Mouse (Mus musculus): ENCODE results near the gene Bcl6b.

Gene Bcl6b
- long read RNA-seq, experiment 1, partial matches to known transcripts = 1 of 3 reads
- long read RNA-seq, experiment 1, other reads (novel, unspliced or antisense) = 1 of 3 reads
- long read RNA-seq, experiment 2 = 0 reads

DNA sequence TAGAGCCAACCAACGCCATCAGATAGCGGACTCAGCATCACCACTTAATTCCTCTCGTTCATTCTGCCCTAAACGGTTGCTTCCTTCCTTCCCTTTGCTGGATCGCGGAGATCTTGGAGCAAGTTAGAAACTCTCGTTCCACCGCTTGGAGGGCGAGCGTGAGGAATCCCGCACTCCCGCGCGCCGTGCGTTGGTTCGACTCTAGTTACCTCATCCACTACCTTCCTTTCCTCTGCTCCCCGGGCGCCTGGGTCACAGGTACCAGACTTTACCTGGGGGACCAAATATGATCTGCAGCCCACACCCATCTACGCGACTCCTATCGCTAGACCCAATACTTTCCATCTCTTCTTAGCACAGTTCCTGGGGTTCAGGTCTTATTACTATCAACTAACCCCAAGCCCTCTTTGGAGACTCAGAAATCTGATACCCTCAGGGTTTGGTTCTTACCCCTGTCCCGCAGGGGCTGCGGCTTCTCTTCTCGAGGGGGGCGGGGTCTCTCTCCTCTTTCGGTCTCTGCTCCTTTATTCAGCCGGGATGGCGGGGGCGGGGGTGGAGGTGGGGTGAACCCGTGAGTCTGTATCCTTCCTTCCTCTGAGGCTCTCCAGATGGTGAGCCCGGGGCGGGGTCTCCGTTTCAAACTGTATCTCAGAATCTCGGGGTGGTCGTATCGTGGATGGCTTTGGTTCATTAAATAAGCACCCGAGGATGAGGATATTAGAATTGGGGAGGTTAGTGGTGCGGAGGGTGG, at the start of gene Bcl6b:
Gene Bcl6b, minus strand, starts transcription at position 539 of the 751 bp plus-strand sequence.
- intact Hi-C loops (cut with DNase I) = loop anchor here (2.0 kb wide), 1 partner anchor 79 kb away; no protein-coding TSS in a partner anchor

- intact Hi-C loops (cut with DNase I) = no loop called here
Measured at GRCm38 (mm10) chr11:70278961-70279360, 49.4 kb upstream of the Bcl6b start.

GRCm38 (mm10) chr11:70271641-70272040, 42.0 kb upstream of the Bcl6b start:
- intact Hi-C loops (cut with DNase I) = no loop called here

- intact Hi-C loops (cut with DNase I) = no loop called here
Measured at GRCm38 (mm10) chr11:70266405-70266804, 36.8 kb upstream of the Bcl6b start.

- intact Hi-C loops (cut with DNase I) = no loop called here
Measured at GRCm38 (mm10) chr11:70265819-70266218, 36.2 kb upstream of the Bcl6b start.

- intact Hi-C loops (cut with DNase I) = no loop called here
Measured at GRCm38 (mm10) chr11:70265252-70265651, 35.7 kb upstream of the Bcl6b start.

DNA sequence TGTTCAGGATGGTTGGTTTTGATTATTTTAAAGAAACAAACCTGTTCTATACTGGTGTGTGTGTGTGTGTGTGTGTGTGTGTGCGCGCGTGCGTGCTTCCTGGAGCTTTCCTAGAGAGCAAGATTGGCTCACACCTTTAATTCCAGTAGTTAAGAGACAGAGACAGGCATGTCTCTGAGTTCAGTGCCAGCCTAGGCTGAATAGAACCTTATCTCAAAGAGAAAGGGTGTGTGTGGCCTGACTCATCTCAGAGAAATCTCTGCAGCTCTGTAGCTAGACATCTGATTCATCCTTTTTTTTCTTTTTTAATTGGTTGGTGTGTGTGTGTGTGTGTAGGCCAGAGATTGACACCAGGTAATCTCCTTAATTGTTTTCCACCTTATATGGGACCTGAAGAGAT, 29.4 kb upstream of the Bcl6b start:
- intact Hi-C loops (cut with DNase I) = no loop called here

DNA sequence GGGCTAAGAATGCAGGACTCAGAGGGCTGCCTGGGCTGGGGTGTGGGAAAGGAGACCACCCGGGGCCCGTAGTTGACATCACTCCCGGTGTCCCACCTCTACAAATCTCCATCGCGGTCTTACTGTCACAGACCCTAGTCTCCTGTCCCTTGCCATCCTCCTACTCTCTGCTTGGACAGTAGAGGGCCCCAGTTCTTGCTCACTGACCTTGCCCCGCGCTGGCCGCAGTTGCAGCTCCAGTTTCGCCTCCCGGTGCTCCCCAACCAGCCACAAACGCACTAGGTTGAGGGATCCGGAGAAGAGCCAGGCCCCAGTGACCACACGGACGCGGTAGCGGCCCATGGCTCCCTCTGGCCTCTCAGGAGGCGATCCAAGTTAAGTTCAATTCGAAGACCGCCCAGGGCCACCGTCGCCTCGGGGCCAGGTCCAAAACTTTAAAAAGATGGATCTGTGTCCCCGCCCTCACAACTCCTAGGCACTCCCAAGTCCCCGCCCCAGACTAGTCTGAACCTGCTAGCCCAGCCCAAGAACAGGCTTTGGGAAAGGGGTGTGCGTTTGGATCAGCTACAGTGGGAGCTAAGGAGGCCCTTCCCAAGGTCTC, 25.4 kb upstream of the Bcl6b start, which contains the start of gene Alox12:
Gene Alox12, minus strand, starts transcription at position 423 of the 601 bp plus-strand sequence.
- intact Hi-C loops (cut with DNase I) = no loop called here

GRCm38 (mm10) chr11:70254337-70254736, 24.7 kb upstream of the Bcl6b start:
- intact Hi-C loops (cut with DNase I) = no loop called here

DNA sequence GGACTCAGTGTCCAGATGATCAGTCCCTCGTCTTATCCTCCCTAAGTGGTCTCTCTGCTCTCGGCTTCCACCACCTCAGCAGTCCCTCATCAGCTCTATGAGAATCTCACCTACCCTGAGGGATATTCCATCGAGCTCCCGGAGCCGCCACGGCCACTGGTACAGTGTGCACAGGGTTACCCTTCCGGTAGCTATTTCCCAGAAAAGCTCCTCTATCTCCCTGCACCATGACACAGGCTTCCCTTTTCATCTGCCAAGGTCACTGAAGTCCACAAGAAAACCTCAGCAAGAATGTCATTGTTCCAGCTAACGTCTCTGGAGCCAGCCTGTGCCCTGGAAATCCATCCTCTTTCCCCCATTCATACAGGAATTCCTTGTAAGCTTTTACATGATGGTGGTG, 22.3 kb upstream of the Bcl6b start:
- intact Hi-C loops (cut with DNase I) = no loop called here

DNA sequence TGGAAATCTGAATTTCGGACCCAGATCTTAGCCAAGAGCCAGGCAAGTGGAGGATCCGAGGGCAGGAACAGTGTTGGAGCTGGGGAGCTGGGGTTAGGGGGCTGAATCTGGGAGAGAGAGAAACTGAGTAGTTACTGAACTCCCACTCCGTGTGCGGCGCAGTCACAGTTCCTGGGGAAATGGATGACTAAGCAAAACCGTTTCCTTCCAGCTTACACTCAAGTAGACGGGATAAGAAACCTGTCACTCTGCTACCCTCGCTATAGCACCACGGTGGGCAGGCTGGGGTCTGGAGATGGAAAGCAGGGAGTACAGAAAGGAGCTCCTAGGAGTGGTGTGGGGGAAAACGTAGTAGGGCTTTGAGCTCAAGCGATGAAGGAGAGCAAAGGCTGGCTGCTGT, 20.6 kb upstream of the Bcl6b start:
- intact Hi-C loops (cut with DNase I) = no loop called here

- intact Hi-C loops (cut with DNase I) = loop anchor here (2.0 kb wide), 1 partner anchor 62 kb away; no protein-coding TSS in a partner anchor
Measured at GRCm38 (mm10) chr11:70247136-70247845, 17.7 kb upstream of the Bcl6b start.

DNA sequence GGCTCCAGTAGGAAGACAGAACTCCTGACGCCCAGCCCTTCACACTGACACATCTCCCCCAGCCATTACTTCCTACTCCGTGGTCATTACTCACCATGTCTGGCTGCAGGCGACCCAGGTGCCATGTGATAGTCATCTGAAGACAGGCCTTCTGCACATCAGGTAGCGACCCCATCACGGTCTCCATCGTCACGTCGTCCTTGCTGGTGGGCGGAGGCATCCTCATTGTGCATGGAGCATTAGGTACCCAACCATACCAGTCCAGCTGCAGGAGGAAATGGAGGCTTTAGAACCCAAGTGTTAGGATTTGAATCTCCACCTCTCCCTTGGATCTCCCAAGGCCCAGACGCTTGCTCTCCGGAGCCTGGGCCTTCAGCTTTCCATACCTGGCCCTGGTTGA, 13.0 kb upstream of the Bcl6b start:
- intact Hi-C loops (cut with DNase I) = no loop called here

DNA sequence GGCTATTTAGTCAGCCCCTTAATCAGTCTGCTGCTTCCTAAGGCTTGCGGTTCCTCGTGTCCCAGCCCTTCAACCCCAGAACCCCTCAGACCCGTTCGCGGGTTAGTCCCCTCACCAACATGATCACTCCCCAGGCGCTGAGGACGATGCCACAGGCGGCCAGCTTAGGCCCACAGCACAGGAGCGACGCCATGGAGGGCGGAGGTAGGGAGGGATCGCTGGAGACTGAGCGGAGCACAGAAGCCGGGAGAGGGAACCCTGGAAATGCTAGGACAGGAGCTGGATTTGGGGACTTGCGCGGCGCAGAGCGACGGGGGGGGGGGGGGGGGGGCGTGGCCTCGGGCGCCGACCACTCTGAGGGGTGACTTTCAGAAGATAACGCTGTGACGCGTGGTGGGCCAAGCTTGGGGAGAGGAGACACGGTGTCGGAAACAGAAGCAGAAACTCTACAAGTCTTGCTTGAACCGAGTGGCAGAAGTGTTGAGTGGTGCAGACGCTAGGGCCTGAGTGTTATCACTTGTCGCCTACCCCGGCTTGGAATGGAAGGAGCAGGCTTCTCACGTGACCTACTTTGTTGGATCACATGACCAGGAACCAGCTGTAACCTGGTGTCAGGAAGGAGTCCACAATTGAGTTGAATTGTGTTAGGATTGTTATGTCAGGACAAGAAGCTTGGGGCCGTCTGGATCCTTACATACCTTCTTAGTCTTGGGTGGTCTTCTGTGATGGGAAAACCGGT, 10.1 kb upstream of the Bcl6b start, which contains the start of the genes Gm21988 and Rnasek:
Gene Gm21988, minus strand, starts transcription at position 290 of the 739 bp plus-strand sequence.
Gene Rnasek, minus strand, starts transcription at position 302 of the 739 bp plus-strand sequence.
- intact Hi-C loops (cut with DNase I) = no loop called here

DNA sequence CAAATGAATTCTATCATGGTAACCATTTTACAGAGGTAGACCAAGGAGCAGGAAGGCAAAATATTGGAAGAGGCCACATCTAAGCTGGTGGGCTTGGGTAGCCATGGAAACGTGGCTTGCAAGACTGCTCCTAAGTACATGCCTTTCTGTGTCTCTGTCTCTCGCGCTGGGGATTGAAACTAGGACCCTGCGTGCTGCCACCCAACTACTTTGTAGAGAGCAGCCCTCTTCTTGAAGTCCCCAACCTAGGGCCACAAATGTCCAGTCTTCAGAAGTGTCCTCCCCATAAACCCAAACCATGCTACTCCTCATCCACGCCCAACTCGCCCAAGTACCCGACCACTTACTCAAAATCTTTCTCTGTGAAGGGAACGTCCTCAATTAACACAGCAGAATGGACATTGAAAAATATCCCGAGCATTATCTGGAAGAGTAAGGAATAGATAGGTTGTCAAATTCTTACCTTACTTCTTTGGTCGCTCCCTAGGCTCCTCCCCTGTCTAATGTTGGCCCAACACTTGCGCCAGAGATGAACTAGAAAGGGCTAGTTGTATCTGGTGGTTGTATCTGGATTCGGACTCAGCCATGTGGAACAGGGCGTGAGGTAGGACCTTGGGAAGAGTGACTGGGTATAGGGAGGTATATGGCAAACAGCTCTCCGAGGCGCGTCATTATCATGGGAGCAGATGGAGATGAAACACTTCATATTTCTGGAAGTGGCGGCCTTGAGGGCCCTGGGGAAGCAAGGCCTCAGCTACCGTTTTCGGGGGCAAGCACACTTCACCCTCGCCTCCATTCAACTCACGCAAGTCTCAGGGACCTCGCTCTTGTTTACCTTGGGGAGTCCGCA, 9.2 kb upstream of the Bcl6b start:
- intact Hi-C loops (cut with DNase I) = no loop called here

DNA sequence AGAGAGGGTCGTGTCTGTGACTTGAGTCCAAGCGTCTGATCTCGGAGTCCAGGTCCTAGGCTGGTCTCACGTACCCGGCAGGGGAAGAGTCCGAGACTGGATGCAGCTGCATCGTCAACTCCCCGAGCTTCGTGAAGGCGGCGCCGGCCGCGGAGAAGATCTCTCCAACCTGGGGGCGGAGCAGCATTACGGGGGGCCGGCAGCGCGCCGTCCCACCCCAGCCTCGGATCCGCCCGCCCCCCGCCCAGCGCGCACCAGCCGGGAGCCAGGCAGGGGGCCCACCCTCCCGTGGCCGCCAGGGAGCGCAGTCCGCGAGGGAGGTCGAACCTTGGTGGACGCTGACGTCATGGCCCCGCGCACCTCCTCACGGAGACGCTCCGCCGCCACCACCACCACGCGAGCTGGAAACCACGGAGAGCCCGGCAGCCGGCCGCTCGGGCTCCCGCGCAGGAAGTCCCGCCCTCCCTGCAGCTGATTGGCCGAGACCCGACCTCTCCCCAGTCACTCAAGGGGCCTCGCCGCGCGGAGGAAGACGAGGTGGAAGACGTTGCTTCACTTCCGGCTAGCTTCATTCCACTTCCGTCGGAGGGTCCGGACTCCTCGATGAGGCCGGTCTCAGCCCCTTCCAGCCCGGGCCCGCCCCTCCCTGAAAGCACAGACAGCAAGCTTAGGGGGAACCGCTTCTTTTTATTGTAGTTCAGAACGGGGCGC, 8.0 kb upstream of the Bcl6b start, which contains the start of gene 0610010K14Rik:
Gene 0610010K14Rik, minus strand, starts transcription at position 458 of the 711 bp plus-strand sequence.
- intact Hi-C loops (cut with DNase I) = no loop called here

DNA sequence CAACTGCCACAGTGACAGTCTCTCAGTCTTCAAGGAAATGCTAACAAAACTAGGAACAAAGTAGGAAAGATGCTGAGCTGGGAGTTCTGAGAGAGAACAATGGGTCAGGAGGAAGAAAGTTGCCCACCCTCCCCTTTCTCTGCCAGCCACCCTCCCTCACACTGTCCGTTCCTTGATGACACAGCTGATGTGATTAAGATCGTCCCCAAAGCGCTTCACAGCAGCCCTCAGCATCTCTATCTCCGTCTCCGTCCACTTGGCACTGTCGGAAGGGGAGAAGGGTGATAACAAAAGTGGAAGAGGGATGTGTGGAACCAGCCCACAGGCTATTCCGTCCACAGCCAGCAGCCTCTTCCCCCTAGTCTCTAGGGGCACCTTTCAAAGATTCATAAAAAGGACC, 7.1 kb upstream of the Bcl6b start:
- intact Hi-C loops (cut with DNase I) = no loop called here

DNA sequence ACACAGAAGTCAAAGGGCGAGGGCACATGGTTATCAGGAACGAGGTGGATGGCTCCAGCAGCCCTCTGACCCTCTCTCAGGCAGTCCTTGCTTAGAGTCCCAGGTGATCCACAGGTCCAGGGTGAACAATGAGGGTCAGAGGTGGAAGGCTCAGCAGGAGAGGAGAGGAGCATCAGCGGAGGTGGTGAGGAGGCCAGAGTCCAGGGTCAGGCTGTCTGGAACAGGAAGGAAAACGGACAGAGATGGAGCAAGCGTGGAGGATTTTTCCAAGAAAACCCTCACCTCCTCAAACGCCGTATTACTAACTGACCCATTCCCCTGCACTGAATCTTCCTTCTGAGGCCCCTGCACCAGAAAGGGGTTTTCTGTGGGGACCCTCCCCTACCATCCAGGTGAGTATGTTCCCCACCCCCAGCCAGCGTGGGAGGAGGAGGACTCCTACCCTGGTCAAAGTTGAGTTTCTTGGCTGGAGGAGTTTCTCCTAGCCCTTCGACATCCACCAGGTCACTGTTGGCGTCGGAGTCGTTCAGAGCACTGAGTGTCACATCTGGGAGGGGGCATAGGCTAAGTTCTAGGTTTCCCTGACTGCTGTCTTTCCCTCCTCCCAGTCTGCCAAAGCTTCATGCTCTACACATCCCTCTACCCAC, 5.8 kb upstream of the Bcl6b start:
- intact Hi-C loops (cut with DNase I) = no loop called here

DNA sequence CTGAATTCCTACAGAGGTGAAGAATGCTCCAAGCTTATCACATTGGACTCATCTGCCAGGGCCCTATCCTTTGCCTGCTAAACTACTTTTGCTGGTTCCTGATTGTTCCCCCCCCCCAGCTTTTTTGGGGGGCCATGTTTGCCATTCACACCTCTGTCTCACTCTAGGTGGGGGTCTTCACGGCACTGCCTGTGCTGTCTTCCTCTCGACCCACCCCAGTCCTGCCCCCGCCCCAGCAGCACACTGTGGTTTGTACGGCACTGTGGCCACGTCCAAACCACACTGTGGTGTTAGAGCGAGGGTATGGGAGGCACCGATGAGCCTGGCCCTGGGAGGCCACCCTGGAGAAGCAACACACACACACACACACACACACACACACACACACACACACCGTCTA, 4.9 kb upstream of the Bcl6b start:
- intact Hi-C loops (cut with DNase I) = no loop called here
